Comparison of ENCODE assay signal across 31 mouse cellular contexts in the genomic region with DNA sequence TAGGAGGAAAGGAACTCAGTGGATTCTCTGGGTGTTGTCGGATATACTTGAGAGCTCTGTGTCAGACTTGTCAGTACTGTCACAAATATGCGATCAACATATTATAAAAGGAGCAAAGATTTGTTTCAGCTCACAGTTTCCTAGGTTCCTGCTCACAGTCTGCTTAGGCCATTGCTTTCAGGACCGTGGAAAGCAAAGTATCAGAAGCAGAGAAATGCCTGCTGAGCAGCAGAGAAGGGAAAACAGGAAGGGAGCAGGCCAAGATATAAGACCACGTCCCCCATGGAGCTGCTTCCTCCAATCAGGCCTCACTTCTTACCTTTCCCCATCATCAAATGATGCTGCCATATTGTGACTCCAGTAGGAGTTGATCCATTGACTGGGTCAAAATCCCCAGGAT.
"Had no signal": no experiment of that assay in that cellular context is flagged by ENCODE, and none has a peak within 500 bp of the region (broad histone marks: within the 10 kb centered on the region; RNA-seq: fewer than 3 reads in every experiment).

No protein-coding gene starts in this region.

- H3K4me3 ChIP-seq: limb, embryonic 10.5 days; limb, embryonic 12.5 days; limb, embryonic 13.5 days; limb, embryonic 15.5 days; liver, embryonic 12.5 days; liver, embryonic 13.5 days; liver, embryonic 15.5 days; lung, embryonic 15.5 days; megakaryocyte, embryonic 14.5 days; midbrain, embryonic 10.5 days; midbrain, embryonic 12.5 days; midbrain, embryonic 13.5 days; midbrain, embryonic 15.5 days; myocyte had no signal

- ATAC-seq: liver, embryonic 12.5 days; liver, postnatal 0 days; lung, postnatal 0 days; midbrain, embryonic 13.5 days; midbrain, embryonic 15.5 days; midbrain, embryonic 16.5 days had no signal

- H3K9me3 ChIP-seq: limb, embryonic 10.5 days; limb, embryonic 12.5 days; limb, embryonic 15.5 days; liver, embryonic 12.5 days; liver, embryonic 13.5 days; liver, embryonic 15.5 days; lung, embryonic 15.5 days; midbrain, embryonic 12.5 days; midbrain, embryonic 13.5 days; midbrain, embryonic 15.5 days had no signal

- H3K4me1 ChIP-seq: limb, embryonic 15.5 days had no signal

- H3K9ac ChIP-seq: limb, embryonic 12.5 days; limb, embryonic 13.5 days; limb, embryonic 15.5 days; liver, embryonic 12.5 days; liver, embryonic 13.5 days; liver, embryonic 14.5 days; liver, embryonic 15.5 days; liver, postnatal 0 days; lung, embryonic 14.5 days; lung, embryonic 15.5 days; midbrain, embryonic 12.5 days; midbrain, embryonic 13.5 days; midbrain, embryonic 15.5 days had no signal

- DNase-seq: left cerebral cortex, postnatal 4 days; liver; liver, embryonic 13.5 days; liver, postnatal 0 days; lung, adult 18-20 months; lung, adult 2 months; lung, embryonic 14.5 days; lung, postnatal 10 days; lung, postnatal 14 days; lung, postnatal 36 days; lung, postnatal 4 days; midbrain, embryonic 14.5 days had no signal

- H3K27me3 ChIP-seq: limb, embryonic 12.5 days; limb, embryonic 13.5 days; limb, embryonic 15.5 days; liver, embryonic 12.5 days; liver, embryonic 13.5 days; liver, embryonic 15.5 days; lung, embryonic 15.5 days; megakaryocyte, embryonic 14.5 days; midbrain, embryonic 12.5 days; midbrain, embryonic 13.5 days; midbrain, embryonic 15.5 days had no signal

- H3K27ac ChIP-seq: limb, embryonic 10.5 days; limb, embryonic 12.5 days; limb, embryonic 13.5 days; limb, embryonic 15.5 days; liver, embryonic 12.5 days; liver, embryonic 13.5 days; liver, embryonic 14.5 days; liver, embryonic 15.5 days; lung, embryonic 15.5 days; macrophage; midbrain, embryonic 10.5 days; midbrain, embryonic 12.5 days; midbrain, embryonic 13.5 days; midbrain, embryonic 15.5 days had no signal

- H3K4me2 ChIP-seq: limb, embryonic 12.5 days; limb, embryonic 13.5 days; limb, embryonic 15.5 days; liver, embryonic 11.5 days; liver, embryonic 12.5 days; liver, embryonic 13.5 days; liver, embryonic 15.5 days; lung, embryonic 14.5 days; lung, embryonic 15.5 days; midbrain, embryonic 11.5 days; midbrain, embryonic 12.5 days; midbrain, embryonic 13.5 days; midbrain, embryonic 15.5 days had no signal

- H3K36me3 ChIP-seq: limb, embryonic 10.5 days; limb, embryonic 12.5 days; limb, embryonic 13.5 days; limb, embryonic 15.5 days; liver, embryonic 12.5 days; liver, embryonic 13.5 days; liver, embryonic 15.5 days; lung, embryonic 15.5 days; midbrain, embryonic 10.5 days; midbrain, embryonic 12.5 days; midbrain, embryonic 13.5 days; midbrain, embryonic 15.5 days had no signal
